Mouse (Mus musculus) MN1 (cell line): ENCODE measurements around the gene Slc22a21.

Source experiments
- DNase-seq: peaks from one replicate; pipeline ENCODE4 v3.0.0-alpha.2; 2016; ENCODE audit warnings: low spot score

Slc22a21 gene

DNA sequence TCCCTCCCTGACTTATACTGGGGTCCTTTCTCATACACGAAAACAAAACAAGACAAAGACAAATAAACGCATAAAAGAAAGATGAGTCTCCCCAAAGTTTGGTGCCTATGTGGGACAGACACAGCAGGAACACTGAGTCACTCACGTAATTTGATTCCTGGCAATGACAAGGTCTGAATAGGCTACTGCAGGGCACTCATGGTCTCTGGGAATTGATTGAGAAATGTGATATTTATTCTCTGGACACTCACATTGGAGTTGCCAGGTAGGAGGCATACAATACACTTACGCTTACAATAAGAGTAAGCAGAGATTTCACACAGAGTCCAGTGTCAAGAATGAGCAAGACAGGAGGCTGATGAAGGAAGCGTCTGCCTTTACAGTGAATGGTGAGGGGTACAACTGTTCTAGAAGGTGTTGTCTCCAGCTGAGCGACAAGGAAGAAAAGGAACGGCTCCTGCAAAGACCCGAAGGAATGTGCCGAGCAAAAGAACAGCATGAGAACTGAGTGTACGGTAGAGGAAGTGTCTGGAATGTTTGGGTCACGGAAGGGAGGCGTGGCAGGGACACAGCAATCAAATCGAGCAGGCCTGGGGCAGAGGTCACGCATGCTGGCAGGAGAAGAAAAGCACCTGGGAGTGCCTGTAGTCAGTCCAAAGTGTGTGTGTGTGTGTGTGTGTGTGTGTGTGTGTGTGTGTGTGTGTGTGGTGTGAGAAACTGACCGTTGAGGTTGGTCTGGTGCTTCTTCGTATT, 76.2 kb downstream of the Slc22a21 start:
- DNase-seq = peak; percentile 35

DNA sequence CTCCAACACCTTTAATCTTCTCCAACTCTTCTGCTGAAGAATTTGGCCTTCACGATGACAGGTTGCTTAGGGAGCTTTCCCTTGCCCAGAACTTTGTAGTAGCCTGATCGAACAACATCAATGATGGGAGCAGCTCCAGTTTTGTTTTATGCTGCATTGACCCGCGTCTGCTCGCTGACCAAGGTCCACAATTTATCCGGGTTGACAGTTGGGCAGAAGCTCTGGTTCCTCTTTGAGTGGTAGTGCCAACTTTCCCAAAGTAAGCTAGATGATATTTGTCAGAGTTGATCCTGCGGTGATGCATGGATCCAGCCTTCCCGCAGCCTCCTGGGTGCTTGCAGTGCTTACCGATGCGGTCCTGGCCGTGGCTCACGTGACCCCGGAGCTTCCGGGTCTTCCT, 77.4 kb downstream of the Slc22a21 start:
- DNase-seq = peak; percentile 39

DNA sequence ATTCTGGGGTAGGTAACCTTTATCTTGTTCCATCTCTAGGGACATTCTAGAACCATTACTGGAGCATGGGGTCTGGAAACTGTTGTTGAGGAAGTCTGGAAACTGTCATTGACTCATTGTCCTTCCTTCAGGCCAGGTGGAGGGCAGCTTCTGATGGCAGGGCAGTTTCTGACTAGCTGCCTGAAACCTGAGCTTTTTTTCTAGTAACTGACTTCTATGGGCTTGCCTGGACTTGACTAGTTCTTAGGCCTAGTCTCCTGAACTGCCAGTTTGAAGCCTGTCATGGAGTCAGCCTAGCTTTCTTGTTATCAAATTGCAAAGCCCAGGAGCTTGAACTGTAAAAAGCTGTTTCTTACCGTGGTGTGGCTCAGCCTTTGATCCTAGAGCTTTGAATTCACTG, 79.1 kb downstream of the Slc22a21 start:
- no peak for DNase-seq

DNA sequence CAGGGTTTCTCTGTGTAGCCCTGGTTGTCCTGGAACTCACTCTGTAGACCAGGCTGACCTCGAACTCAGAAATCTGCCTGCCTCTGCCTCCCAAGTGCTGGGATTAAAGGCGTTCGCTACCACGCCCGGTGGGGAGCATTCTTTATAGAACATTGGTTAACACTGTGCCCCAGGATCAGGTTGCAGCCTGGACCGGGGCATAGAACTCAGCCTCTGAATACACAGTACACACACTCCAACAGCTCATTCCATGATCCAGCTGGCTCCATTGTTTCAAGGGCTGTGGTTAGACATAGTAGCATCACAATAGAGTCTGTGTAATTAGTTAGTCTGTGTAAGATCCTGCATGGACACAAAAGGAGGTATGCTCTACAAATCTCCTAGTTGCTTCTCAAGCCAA, 80.2 kb downstream of the Slc22a21 start:
- DNase-seq = no peak
